Mouse (Mus musculus) lung, embryonic 15.5 days (tissue): ENCODE data around the gene Coro2b. TPM values are rescaled to one million over a fixed set of nuclear protein-coding genes. Genes with fewer than 3 reads are reported as not detected.

Source experiments
- ATAC-seq: fragments of 200-750 bp; cut with Nextera tagmentation; 2 replicates; pipeline ENCODE4 v1.8.0; 2017; ENCODE audit warnings: moderate number of reproducible peaks, borderline replicate concordance; ENCODE audit not compliant: low FRiP score, low TSS enrichment; ENCODE audit errors: extremely low read depth
- H3K27ac ChIP-seq: fragments of 300-500 bp; sonication (generic); 2 replicates; pipeline ENCODE4 v1.5.1; 2015; ENCODE audit warnings: moderate library complexity, mild to moderate bottlenecking, inconsistent platforms
- H3K27me3 ChIP-seq: fragments of 300-500 bp; sonication (generic); 2 replicates; pipeline ENCODE4 v1.6.1; 2015; ENCODE audit warnings: inconsistent platforms
- H3K36me3 ChIP-seq: fragments of 300-500 bp; sonication (generic); 2 replicates; pipeline ENCODE4 v1.6.1; 2015; ENCODE audit warnings: inconsistent platforms
- H3K4me1 ChIP-seq: fragments of 300-500 bp; sonication (generic); 2 replicates; pipeline ENCODE4 v1.6.1; 2015; ENCODE audit warnings: inconsistent platforms
- H3K4me2 ChIP-seq: fragments of 300-500 bp; sonication (generic); 2 replicates; pipeline ENCODE4 v1.6.1; 2015; ENCODE audit warnings: inconsistent platforms, mild to moderate bottlenecking, moderate library complexity
- H3K4me3 ChIP-seq: fragments of 300-500 bp; sonication (generic); 2 replicates; pipeline ENCODE4 v1.5.1; 2015; ENCODE audit warnings: mild to moderate bottlenecking, inconsistent platforms
- H3K9ac ChIP-seq: fragments of 300-500 bp; sonication (generic); 2 replicates; pipeline ENCODE4 v1.6.1; 2015; ENCODE audit warnings: inconsistent platforms
- H3K9me3 ChIP-seq: fragments of 300-500 bp; sonication (generic); 2 replicates; pipeline ENCODE4 v1.6.1; 2016; ENCODE audit warnings: inconsistent platforms
- WGBS: fragments of 180-500 bp; shearing (Covaris S2); methylation state at CpG from one replicate; pipeline ENCODE4 v1.1.7; 2015; 5-methylcytosine and 5-hydroxymethylcytosine counted together
- polyA plus RNA-seq: library from polyadenylated mRNA; unstranded; fragments of >200 nt; fragmentation: Nextera tagmentation; extraction: Ambion mirVana; gene quantifications from 2 replicates; pipeline ENCODE4 v1.2.1, GENCODE M21; 2015

Gene Coro2b
- polyA plus RNA-seq, 1 experiment from 2014 or later: 22.8 TPM

GRCm38 (mm10) chr9:62466742-62467412 lies 70.0 kb downstream of the Coro2b start:
- H3K9me3 ChIP-seq: no peaks in the 10 kb centered on the region
- no peak overlapping the region for H3K4me3 ChIP-seq
- H3K27me3 ChIP-seq: no peaks in the 10 kb centered on the region
- H3K4me2 ChIP-seq: no peak overlapping the region
- ATAC-seq: no peak
- whole genome bisulfite sequencing: 69% methylated on average over 11 of the region's 11 CpGs
- H3K27ac ChIP-seq: no peak overlapping the region
- H3K36me3 ChIP-seq: no peaks in the 10 kb centered on the region
- H3K9ac ChIP-seq: no peak overlapping the region
- peaks cover 8% of the 10 kb centered on the region for H3K4me1 ChIP-seq

- H3K36me3 ChIP-seq: no peaks in the 10 kb centered on the region
- ATAC-seq: no peak
- H3K4me1 ChIP-seq: peaks cover 8% of the 10 kb centered on the region
- no peak overlapping the region for H3K4me3 ChIP-seq
- H3K9me3 ChIP-seq: no peaks in the 10 kb centered on the region
- 71% methylated on average over 8 of the region's 8 CpGs for WGBS
- no peak overlapping the region for H3K4me2 ChIP-seq
- H3K9ac ChIP-seq: no peak overlapping the region
- H3K27me3 ChIP-seq: no peaks in the 10 kb centered on the region
- no peak overlapping the region for H3K27ac ChIP-seq
Measured at GRCm38 (mm10) chr9:62466053-62466452, 70.8 kb downstream of the Coro2b start.

GRCm38 (mm10) chr9:62464727-62465126 lies 72.1 kb downstream of the Coro2b start:
- H3K9ac ChIP-seq: no peak overlapping the region
- ATAC-seq: no peak
- 72% methylated on average over 10 of the region's 10 CpGs for WGBS
- no peak overlapping the region for H3K4me2 ChIP-seq
- peaks cover 5% of the 10 kb centered on the region for H3K4me1 ChIP-seq
- no peaks in the 10 kb centered on the region for H3K9me3 ChIP-seq
- H3K27ac ChIP-seq: no peak overlapping the region
- no peak overlapping the region for H3K4me3 ChIP-seq
- no peaks in the 10 kb centered on the region for H3K27me3 ChIP-seq
- no peaks in the 10 kb centered on the region for H3K36me3 ChIP-seq

DNA sequence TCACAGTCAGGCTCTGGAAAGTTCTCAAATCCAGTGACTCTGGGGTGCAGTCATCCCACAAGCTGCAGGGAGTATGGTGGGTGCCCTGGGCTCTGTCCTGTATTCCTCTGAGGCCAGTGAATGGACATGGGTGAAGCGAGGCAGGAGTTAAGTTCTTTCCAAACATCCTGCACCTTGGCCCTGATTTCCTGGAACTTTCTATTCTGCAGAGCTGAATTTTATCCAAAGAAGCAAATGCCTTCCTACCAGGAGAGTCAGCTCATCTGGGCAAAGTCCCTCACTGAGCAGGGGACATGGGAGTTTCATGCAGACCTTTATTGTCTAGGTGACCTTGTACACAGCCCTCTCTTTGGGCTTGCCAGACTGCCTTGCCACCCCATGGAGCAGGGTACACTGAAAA lies 75.1 kb downstream of the Coro2b start:
- Histone ChIP-seq H3K27me3 (no peaks in the 10 kb centered on the region), H3K9me3 (no peaks in the 10 kb centered on the region), H3K36me3 (no peaks in the 10 kb centered on the region), H3K4me1 (peaks cover 10% of the 10 kb centered on the region), H3K27ac (no peak overlapping the region), H3K9ac (no peak overlapping the region), H3K4me3 (no peak overlapping the region), H3K4me2 (no peak overlapping the region)
- no peak for ATAC-seq
- WGBS: 86% methylated on average over 1 of the region's 1 CpGs

DNA sequence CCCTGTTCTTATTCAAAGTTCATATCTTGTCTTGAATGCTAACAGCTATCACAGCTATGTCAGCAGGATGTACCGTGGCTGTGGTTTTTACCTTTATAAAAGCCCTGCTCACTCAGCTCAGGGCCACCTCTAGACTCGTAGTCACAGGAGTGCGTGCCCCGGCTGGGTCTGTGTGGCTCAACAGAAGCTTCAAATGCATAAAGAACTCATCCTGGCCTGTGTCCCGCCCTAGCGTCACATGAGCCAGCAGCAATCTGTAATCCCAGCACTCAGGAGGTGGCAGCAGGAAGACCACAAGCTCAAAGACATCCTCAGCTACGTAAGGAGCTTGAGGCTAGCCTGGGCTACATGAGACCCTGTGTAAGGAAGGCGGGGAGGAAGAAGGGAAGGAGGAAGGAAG lies 75.7 kb downstream of the Coro2b start:
- Histone ChIP-seq H3K27ac (no peak overlapping the region), H3K36me3 (no peaks in the 10 kb centered on the region), H3K9me3 (no peaks in the 10 kb centered on the region), H3K9ac (no peak overlapping the region), H3K4me1 (peaks cover 13% of the 10 kb centered on the region), H3K4me2 (no peak overlapping the region), H3K4me3 (no peak overlapping the region), H3K27me3 (no peaks in the 10 kb centered on the region)
- 68% methylated on average over 8 of the region's 8 CpGs for WGBS
- ATAC-seq: no peak

- no peak overlapping the region for H3K27ac ChIP-seq
- H3K4me1 ChIP-seq: peaks cover 23% of the 10 kb centered on the region
- H3K27me3 ChIP-seq: no peaks in the 10 kb centered on the region
- H3K9ac ChIP-seq: no peak overlapping the region
- ATAC-seq: no peak
- 80% methylated on average over 7 of the region's 7 CpGs for WGBS
- no peaks in the 10 kb centered on the region for H3K36me3 ChIP-seq
- no peak overlapping the region for H3K4me2 ChIP-seq
- no peaks in the 10 kb centered on the region for H3K9me3 ChIP-seq
- no peak overlapping the region for H3K4me3 ChIP-seq
Measured at GRCm38 (mm10) chr9:62460086-62460485, 76.8 kb downstream of the Coro2b start.

DNA sequence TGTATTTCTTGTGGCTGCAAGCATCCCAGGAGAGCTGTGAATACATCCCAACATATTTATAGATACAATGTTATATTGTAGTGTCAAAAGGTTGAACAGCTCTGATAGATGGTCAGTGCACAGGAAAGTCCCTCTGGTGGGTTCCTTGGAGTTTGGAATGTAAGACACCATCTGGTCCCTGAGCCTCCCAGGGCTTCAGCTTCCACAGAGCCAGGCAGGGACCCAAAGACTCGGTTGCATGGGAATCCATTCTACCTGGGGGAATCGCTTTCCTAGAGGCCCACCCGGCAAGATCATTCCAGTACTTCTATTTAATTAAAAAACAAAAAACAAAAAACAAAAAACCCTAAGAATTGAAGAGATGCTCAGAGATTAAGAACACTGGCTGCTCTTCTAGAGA lies 78.4 kb downstream of the Coro2b start:
- no peak overlapping the region for H3K9ac ChIP-seq
- no peak overlapping the region for H3K4me2 ChIP-seq
- no peak for ATAC-seq
- no peaks in the 10 kb centered on the region for H3K36me3 ChIP-seq
- 0 out of 2 replicates have a peak overlapping the region, but pooled peaks have one; percentile 65 for H3K27ac ChIP-seq
- no peaks in the 10 kb centered on the region for H3K27me3 ChIP-seq
- peaks cover 30% of the 10 kb centered on the region for H3K4me1 ChIP-seq
- WGBS: 85% methylated on average over 3 of the region's 3 CpGs
- H3K9me3 ChIP-seq: no peaks in the 10 kb centered on the region
- no peak overlapping the region for H3K4me3 ChIP-seq

DNA sequence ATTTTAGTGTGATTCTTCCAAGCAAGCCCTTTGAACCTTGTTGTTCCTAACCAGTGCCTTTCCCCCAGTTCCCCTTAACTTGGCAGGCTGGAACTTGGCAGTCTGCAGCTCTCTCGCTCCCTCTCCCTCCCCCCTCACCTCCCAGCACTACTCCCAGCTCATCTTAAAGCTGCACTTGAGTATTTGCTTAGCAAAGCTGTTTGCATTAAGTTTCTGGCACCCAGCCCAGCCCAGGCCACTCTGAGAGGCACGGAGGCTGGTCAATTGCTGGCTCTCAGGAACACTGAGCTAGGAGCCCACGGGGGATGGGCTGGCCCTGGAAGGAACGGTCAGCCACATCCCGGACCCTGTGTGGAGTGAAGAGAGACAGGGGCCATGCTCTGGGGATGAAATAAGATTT lies 80.8 kb downstream of the Coro2b start:
- 3% methylated on average over 5 of the region's 5 CpGs for WGBS
- no peak overlapping the region for H3K4me3 ChIP-seq
- H3K27ac ChIP-seq: peak overlapping the region; percentile 88
- H3K4me1 ChIP-seq: peaks cover 42% of the 10 kb centered on the region
- H3K9ac ChIP-seq: no peak overlapping the region
- peak overlapping the region; percentile 18 for H3K4me2 ChIP-seq
- no peaks in the 10 kb centered on the region for H3K9me3 ChIP-seq
- H3K36me3 ChIP-seq: no peaks in the 10 kb centered on the region
- H3K27me3 ChIP-seq: no peaks in the 10 kb centered on the region
- peak; percentile 90 for ATAC-seq

DNA sequence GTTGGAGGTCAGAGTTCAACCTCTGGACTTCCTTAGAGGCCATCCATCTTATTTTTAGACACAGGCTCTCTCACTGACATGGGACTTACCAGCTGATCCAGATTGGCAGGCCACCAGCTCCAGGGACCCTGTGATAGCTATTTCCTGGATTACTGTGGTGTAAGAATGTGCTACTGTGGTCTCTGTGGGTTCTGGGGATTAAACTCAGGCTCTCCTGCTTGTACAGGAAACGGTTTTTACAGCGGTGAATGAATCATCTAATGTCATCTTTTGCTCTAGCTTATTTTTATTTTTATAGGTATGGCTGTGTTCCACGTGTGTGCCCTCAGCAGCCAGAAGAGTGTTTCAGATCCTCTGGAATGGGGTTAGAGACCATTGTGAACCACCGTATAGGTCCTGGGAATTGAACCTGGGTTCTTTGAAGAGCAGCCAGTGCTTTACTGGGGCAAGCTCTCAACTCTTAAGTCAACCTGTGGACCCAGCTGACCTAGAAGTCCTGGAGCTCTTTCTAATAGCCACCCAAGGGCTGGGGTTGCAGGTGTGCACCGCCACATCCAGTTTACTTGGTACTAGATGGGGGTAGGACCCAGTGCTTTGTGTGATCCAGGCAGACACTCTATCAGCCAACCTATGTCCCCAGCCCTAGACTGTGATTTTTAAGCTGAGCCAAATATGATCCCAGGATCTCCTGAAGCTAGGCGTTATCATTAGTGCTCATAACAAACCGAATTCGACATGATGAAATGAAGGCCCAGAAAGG lies 81.5 kb downstream of the Coro2b start:
- no peak overlapping the region for H3K9ac ChIP-seq

GRCm38 (mm10) chr9:62452373-62452993 lies 84.4 kb downstream of the Coro2b start:
- no peak for ATAC-seq
- Histone ChIP-seq H3K4me3 (no peak overlapping the region), H3K9me3 (no peaks in the 10 kb centered on the region)

More for the DNA sequence above, 81.5 kb downstream of the Coro2b start:
- Histone ChIP-seq H3K27ac (peak overlapping the region; percentile 88), H3K9me3 (no peaks in the 10 kb centered on the region), H3K4me3 (no peak overlapping the region), H3K4me1 (peaks cover 44% of the 10 kb centered on the region), H3K4me2 (peak overlapping the region; percentile 18), H3K27me3 (no peaks in the 10 kb centered on the region), H3K36me3 (no peaks in the 10 kb centered on the region)
- ATAC-seq: peak; percentile 23; the same call in 1 of the 2 replicates
- 27% methylated on average over 8 of the region's 8 CpGs for WGBS

GRCm38 (mm10) chr9:62451585-62452372 lies 85.1 kb downstream of the Coro2b start:
- Histone ChIP-seq H3K9ac (no peak overlapping the region), H3K4me1 (peaks cover 35% of the 10 kb centered on the region), H3K27ac (0 out of 2 replicates have a peak overlapping the region, but pooled peaks have one; percentile 24), H3K4me3 (no peak overlapping the region), H3K9me3 (no peaks in the 10 kb centered on the region), H3K4me2 (no peak overlapping the region), H3K36me3 (no peaks in the 10 kb centered on the region), H3K27me3 (no peaks in the 10 kb centered on the region)
- 58% methylated on average over 8 of the region's 8 CpGs for WGBS
- no peak for ATAC-seq

More at GRCm38 (mm10) chr9:62452373-62452993, 84.4 kb downstream of the Coro2b start:
- Histone ChIP-seq H3K9ac (no peak overlapping the region), H3K27ac (no peak overlapping the region), H3K4me2 (no peak overlapping the region), H3K4me1 (peaks cover 37% of the 10 kb centered on the region), H3K36me3 (no peaks in the 10 kb centered on the region), H3K27me3 (no peaks in the 10 kb centered on the region)
- WGBS: 94% methylated on average over 8 of the region's 8 CpGs
